Mouse (Mus musculus) forelimb bud, embryonic 11.5 days (tissue): ENCODE results near the gene Mamdc2.

Experiments used
- DNase-seq: peaks from one replicate; pipeline ENCODE4 v3.0.0-alpha.2; 2012; ENCODE audit warnings: low read depth, low spot score

Gene Mamdc2

GRCm38 (mm10) chr19:23435731-23436130, 12.5 kb downstream of the Mamdc2 start:
- DNase-seq = no peak

- DNase-seq = no peak
Measured at GRCm38 (mm10) chr19:23434433-23434832, 13.8 kb downstream of the Mamdc2 start.

- no peak for DNase-seq
Measured at GRCm38 (mm10) chr19:23417668-23418067, 30.6 kb downstream of the Mamdc2 start.

DNA sequence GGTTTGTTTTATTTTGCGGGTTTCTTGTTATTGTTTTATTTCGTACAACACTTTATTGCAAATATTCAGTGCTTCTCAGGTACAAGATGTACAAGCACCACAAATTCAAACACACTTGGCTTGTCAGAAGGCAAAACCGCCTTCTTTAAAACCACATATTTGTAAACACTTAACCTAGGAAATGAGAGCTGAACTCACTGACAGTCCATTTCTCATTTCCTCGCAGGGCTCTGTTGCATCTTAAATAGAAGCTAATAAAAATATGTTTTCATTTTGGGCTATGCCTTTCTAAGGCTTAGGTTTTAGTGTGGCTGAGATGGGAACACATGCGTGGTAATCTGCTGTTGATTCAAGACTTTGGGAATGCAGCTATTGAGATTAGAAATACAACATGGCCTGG, 37.4 kb downstream of the Mamdc2 start:
- no peak for DNase-seq

DNA sequence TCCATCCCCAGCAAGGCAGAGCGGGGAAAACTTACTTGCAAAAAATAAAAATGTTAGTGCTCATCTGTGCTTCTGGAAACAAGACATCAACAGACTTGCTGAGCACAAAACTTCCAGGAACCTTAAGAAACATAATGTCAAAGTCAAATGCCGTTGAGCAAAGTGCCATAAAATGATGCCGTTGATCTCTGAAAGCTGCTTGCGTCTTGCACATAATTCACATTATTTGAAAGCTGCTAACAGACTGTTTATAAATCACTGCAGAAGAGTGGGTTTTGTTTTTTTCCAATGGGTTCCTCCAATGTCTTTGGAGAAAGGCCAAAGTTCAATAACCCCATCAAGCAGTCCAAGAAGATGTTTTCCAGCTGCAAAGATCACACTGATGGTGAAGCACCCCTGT, 37.9 kb downstream of the Mamdc2 start:
- DNase-seq = no peak

DNA sequence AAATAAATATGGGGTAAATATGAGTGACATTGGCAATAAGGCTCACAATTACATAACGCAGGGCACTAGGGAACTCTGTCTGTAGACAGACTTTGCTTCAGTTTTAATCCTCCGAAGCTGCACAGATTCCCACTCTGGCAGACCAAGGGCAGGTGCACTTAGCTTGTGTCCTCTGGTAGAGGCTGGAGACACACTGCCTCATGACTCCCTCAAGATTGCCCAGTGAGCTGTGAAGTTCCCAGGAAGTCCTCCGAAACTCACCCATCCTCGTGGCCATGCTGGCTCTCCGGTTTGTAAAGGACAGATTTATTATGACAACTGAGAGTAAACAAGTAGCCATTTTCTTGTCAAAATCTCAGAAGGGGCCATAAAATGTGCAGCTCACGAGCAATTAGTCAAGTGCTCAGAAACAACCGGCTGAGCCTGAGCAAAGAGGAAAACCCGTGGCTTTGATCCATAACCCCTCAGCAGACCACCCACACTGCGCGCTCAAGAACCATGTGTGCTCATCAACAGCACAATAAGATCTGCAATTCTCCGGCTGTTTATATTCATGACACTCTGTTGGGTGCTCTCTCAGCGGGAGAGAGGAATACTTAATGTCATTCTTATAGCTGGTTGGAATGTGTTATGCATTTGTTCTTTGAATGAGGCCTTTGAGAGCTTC, 46.6 kb downstream of the Mamdc2 start:
- peak; percentile 62 for DNase-seq

GRCm38 (mm10) chr19:23400485-23400884, 47.8 kb downstream of the Mamdc2 start:
- DNase-seq = no peak

DNA sequence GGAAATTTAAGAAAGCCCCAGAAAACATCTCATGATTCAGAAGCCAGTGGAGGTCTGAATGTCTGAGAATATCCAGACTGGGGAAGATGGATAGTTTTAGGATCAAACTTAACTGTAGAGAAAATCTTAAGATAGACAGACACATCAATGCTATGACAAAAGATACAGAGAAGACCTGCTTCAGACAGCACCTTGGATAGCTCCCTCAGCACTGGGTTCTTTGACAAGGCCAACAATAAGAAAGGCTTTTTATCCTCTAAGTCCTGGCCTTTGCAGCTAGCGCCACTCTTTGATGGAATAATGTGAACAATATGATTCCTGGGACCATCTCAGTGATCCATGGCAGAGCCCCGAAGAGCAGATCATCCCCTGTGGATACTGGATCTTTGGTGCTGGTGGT, 52.3 kb downstream of the Mamdc2 start:
- DNase-seq = peak; percentile 16

DNA sequence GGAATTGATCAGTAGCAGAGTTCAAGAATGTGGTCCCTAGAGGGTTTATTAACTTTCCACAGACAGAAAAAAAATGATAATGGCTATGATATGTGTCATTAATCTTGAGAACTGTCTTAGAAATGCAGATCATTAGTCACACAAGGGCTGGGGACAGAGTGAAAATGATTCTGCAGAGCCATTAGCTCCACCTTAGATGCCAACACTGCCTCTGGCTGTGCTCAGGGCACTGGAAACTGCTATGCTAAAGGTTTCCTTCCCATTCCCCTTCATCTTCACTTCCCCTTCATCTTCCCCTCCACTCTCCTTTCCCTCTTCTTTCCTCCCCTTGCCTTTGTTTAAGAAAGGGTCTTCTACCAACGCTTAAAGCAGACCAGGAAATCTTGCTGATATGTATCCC, 53.6 kb downstream of the Mamdc2 start:
- no peak for DNase-seq

- DNase-seq = no peak
Measured at GRCm38 (mm10) chr19:23388862-23389272, 59.4 kb downstream of the Mamdc2 start.

- no peak for DNase-seq
Measured at GRCm38 (mm10) chr19:23388083-23388861, 60.0 kb downstream of the Mamdc2 start.

- no peak for DNase-seq
Measured at GRCm38 (mm10) chr19:23382396-23382795, 65.8 kb downstream of the Mamdc2 start.

GRCm38 (mm10) chr19:23380968-23381367, 67.3 kb downstream of the Mamdc2 start:
- DNase-seq = no peak

- DNase-seq = no peak
Measured at GRCm38 (mm10) chr19:23379752-23380504, 68.3 kb downstream of the Mamdc2 start.

GRCm38 (mm10) chr19:23376536-23377201, 71.6 kb downstream of the Mamdc2 start:
- no peak for DNase-seq

DNA sequence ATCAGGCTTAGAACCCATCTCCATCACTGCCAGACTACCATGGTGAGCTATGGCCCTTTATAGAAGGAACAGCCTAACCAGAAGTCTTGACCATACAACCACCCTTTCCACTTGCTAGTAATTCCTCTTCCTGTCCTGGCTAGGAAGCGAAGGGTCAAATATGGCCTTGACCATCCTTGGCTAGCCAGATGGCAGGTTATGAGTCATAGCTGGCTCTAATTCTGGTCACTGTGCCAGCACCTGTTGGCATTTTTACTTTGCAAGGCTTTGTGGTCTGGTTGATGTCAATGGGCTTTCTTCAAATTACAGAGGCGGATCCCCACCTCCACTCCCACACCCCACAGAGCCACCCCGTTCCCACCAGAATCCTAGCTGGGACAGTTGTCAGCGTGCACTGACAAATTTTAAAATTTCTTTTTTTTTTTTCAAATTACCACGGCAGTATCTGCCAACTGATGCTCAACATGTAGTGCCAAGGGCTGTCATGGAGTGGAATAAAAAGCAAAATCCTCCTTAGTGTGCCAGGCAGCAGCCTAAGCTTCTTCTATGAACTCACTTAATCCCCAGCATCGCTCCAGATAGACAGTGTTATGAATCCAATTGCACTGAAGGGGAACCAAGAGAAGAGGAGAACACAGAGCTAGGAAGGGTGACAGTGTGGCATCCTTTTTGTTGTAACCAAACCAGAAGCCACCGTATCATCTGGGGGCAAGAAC, 73.1 kb downstream of the Mamdc2 start:
- no peak for DNase-seq

GRCm38 (mm10) chr19:23373728-23374127, 74.5 kb downstream of the Mamdc2 start:
- no peak for DNase-seq

DNA sequence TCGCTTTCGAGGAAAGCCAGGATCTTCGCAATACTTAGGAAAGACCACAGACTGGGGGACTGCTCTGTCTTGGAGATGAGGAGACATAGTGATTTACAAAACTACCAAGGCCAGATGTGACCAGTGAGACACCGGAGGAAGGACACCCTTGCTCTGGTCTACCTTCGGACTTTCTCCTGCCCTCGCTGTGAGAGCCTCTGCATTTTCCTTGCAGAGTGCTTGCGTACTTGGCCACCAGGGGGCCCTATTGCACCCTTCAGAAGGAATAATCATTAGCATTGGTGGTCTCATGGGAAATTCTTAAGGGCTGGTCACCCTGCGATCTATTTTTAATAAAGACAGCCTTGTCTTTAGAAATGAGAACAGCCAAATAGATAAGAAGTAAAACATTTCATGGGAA, 75.0 kb downstream of the Mamdc2 start:
- DNase-seq = peak; percentile 60

- DNase-seq = no peak
Measured at GRCm38 (mm10) chr19:23369275-23369674, 79.0 kb downstream of the Mamdc2 start.

DNA sequence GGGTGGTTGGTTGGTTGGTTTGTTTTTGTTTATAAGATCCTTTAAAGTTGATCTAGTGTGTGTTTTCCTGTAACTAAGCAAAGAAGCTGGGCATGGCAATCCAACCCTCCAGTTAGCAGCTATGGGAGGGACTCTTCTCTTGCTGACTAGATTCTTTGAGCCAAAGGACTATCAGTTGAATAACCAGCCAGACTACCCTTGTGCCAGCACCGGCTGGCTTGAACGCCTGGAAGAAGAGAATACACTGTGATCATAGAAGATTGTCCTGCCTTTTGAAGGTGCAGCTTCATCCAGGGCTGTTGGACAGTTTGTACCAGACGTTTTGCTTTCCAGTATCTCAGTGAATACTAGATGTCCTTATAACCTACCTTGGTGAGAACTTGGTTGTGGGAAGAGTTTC, 86.2 kb downstream of the Mamdc2 start:
- no peak for DNase-seq

GRCm38 (mm10) chr19:23361124-23361523, 87.1 kb downstream of the Mamdc2 start:
- no peak for DNase-seq
